8 mouse cellular contexts compared by ENCODE assay signal in genomic region chr9:65550079-65550831, GRCm38 (mm10). TPM values are rescaled to one million over a fixed set of nuclear protein-coding genes. Genes with fewer than 3 reads are reported as not detected.
A peak's percentile ranks its signal among the peaks of the same experiment; 100 is the strongest.
DNase-seq lines count a peak whose midpoint lies in the region; ATAC-seq and TF ChIP-seq lines count a peak whose summit lies in the region.

No protein-coding gene starts in this region.

- no peaks in the 10 kb centered on the region for H3K9me3 ChIP-seq in forebrain, postnatal 0 days (ENCODE audit: low read length)
- no peaks in the 10 kb centered on the region for H3K9me3 ChIP-seq in forebrain, embryonic 15.5 days
- no peaks in the 10 kb centered on the region for H3K9me3 ChIP-seq in neural tube, embryonic 11.5 days (ENCODE audit: control insufficient read depth, low read length)
- H3K9me3 ChIP-seq in intestine, embryonic 16.5 days (ENCODE audit: control insufficient read depth, low read length) = no peaks in the 10 kb centered on the region
- no peaks in the 10 kb centered on the region for H3K9me3 ChIP-seq in stomach, embryonic 14.5 days (ENCODE audit: control insufficient read depth, low read depth, low read length)

- DNase-seq in forebrain, postnatal 0 days = peak; percentile 21
- DNase-seq in neural tube, embryonic 11.5 days (ENCODE audit: low spot score) = no peak
- DNase-seq in neural tube, embryonic 10.5 days (ENCODE audit: extremely low spot score, low spot score) = no peak
- no peak for DNase-seq in left cerebral cortex, adult 18-20 months (ENCODE audit: low spot score in 2 of 2)
- no peak for DNase-seq in testis, postnatal 14 days (ENCODE audit: low spot score)

- WGBS in forebrain, postnatal 0 days = 26% methylated on average over 7 of the region's 7 CpGs
- WGBS in forebrain, embryonic 15.5 days = 24% methylated on average over 7 of the region's 7 CpGs
- 41% methylated on average over 7 of the region's 7 CpGs for WGBS in neural tube, embryonic 11.5 days
- 31% methylated on average over 7 of the region's 7 CpGs for WGBS in intestine, embryonic 16.5 days
- WGBS in stomach, embryonic 14.5 days = 20% methylated on average over 7 of the region's 7 CpGs

- H3K36me3 ChIP-seq in forebrain, postnatal 0 days (ENCODE audit: insufficient read depth) = no peaks in the 10 kb centered on the region
- H3K36me3 ChIP-seq in forebrain, embryonic 15.5 days = no peaks in the 10 kb centered on the region
- no peaks in the 10 kb centered on the region for H3K36me3 ChIP-seq in neural tube, embryonic 11.5 days (ENCODE audit: control insufficient read depth, insufficient read depth, low read length)
- no peaks in the 10 kb centered on the region for H3K36me3 ChIP-seq in intestine, embryonic 16.5 days (ENCODE audit: control insufficient read depth, insufficient read depth, low read length)
- no peaks in the 10 kb centered on the region; the same call in 1 of the 2 replicates for H3K36me3 ChIP-seq in stomach, embryonic 14.5 days (ENCODE audit: control insufficient read depth, insufficient read depth, low read length)

- no peak overlapping the region for H3K27ac ChIP-seq in forebrain, postnatal 0 days (ENCODE audit: low read depth, low read length)
- H3K27ac ChIP-seq in forebrain, embryonic 15.5 days (replicated peaks) = no peak overlapping the region; the same call in 1 of the 2 replicates
- 0 out of 2 replicates have a peak overlapping the region, but pooled peaks have one; percentile 1 for H3K27ac ChIP-seq in neural tube, embryonic 11.5 days (ENCODE audit: low read depth, low read length)
- peak overlapping the region; percentile 90 for H3K27ac ChIP-seq in intestine, embryonic 16.5 days (ENCODE audit: low read length)
- H3K27ac ChIP-seq in stomach, embryonic 14.5 days (ENCODE audit: low read length) = peak overlapping the region; percentile 92

- H3K4me3 ChIP-seq in forebrain, postnatal 0 days (ENCODE audit: low read depth, low read length) = no peak overlapping the region
- H3K4me3 ChIP-seq in forebrain, embryonic 15.5 days = no peak overlapping the region
- no peak overlapping the region for H3K4me3 ChIP-seq in neural tube, embryonic 11.5 days (ENCODE audit: low read depth, low read length)
- no peak overlapping the region for H3K4me3 ChIP-seq in intestine, embryonic 16.5 days (ENCODE audit: low read length)
- no peak overlapping the region for H3K4me3 ChIP-seq in stomach, embryonic 14.5 days (ENCODE audit: low read depth, low read length)

- H3K4me2 ChIP-seq in forebrain, postnatal 0 days (ENCODE audit: low read depth) = no peak overlapping the region
- H3K4me2 ChIP-seq in forebrain, embryonic 15.5 days (replicated peaks) = no peak overlapping the region
- H3K4me2 ChIP-seq in neural tube, embryonic 11.5 days (ENCODE audit: low read depth) = no peak overlapping the region
- no peak overlapping the region for H3K4me2 ChIP-seq in intestine, embryonic 16.5 days (ENCODE audit: low read depth, low read length)
- H3K4me2 ChIP-seq in stomach, embryonic 14.5 days (replicated peaks; ENCODE audit: low read depth, low read length) = no peak overlapping the region

- H3K27me3 ChIP-seq in forebrain, postnatal 0 days (ENCODE audit: insufficient read depth, low read length) = no peaks in the 10 kb centered on the region
- H3K27me3 ChIP-seq in forebrain, embryonic 15.5 days = no peaks in the 10 kb centered on the region
- no peaks in the 10 kb centered on the region for H3K27me3 ChIP-seq in neural tube, embryonic 11.5 days (ENCODE audit: control insufficient read depth, insufficient read depth, low read length)
- no peaks in the 10 kb centered on the region for H3K27me3 ChIP-seq in intestine, embryonic 16.5 days (replicated peaks; ENCODE audit: control insufficient read depth, insufficient read depth, low read length)
- H3K27me3 ChIP-seq in stomach, embryonic 14.5 days (ENCODE audit: control insufficient read depth, insufficient read depth, low read length) = no peaks in the 10 kb centered on the region

- ATAC-seq in forebrain, postnatal 0 days = peak; percentile 16; the same call in 1 of the 2 replicates
- ATAC-seq in forebrain, embryonic 15.5 days (replicated peaks) = no peak
- ATAC-seq in neural tube, embryonic 11.5 days (ENCODE audit: insufficient read depth, low FRiP score, low TSS enrichment) = no peak
- ATAC-seq in intestine, embryonic 16.5 days = no peak
- ATAC-seq in stomach, embryonic 14.5 days (ENCODE audit: insufficient number of reproducible peaks, insufficient read depth, low FRiP score, low read depth) = no peak

- H3K4me1 ChIP-seq in forebrain, postnatal 0 days (ENCODE audit: insufficient read depth) = no peaks in the 10 kb centered on the region
- H3K4me1 ChIP-seq in forebrain, embryonic 15.5 days = 0 out of 2 replicates have a peak, but pooled peaks cover 4% of the 10 kb centered on the region
- H3K4me1 ChIP-seq in neural tube, embryonic 11.5 days (ENCODE audit: control insufficient read depth, insufficient read depth, low read length) = peaks cover 27% of the 10 kb centered on the region
- peaks cover 27% of the 10 kb centered on the region for H3K4me1 ChIP-seq in intestine, embryonic 16.5 days (ENCODE audit: control insufficient read depth, insufficient read depth, low read length)
- H3K4me1 ChIP-seq in stomach, embryonic 14.5 days (ENCODE audit: control insufficient read depth, insufficient read depth, low read length) = peaks cover 39% of the 10 kb centered on the region

- no peak overlapping the region for H3K9ac ChIP-seq in forebrain, postnatal 0 days
- no peak overlapping the region for H3K9ac ChIP-seq in forebrain, embryonic 15.5 days (replicated peaks)
- H3K9ac ChIP-seq in neural tube, embryonic 11.5 days (ENCODE audit: low read length) = no peak overlapping the region
- H3K9ac ChIP-seq in intestine, embryonic 16.5 days (ENCODE audit: low read depth, low read length) = no peak overlapping the region
- no peak overlapping the region for H3K9ac ChIP-seq in stomach, embryonic 14.5 days (replicated peaks; ENCODE audit: low read depth, low read length)

- TF ChIP-seq CTCF in forebrain, postnatal 0 days (IDR thresholded peaks at IDR 0.05; ENCODE audit: low read depth) = no peak

RNA-seq across cellular contexts. Expression of gene Plekho2, which starts 29.6 kb away (rescaled TPM):
- total RNA-seq in forebrain, postnatal 0 days (2014; rRNA removed) = 5.2 and 5.4 TPM in 2 replicates
- polyA plus RNA-seq in forebrain, postnatal 0 days (2015; fragmentation: Nextera tagmentation; extraction: Ambion mirVana) = 3.1 and 4.0 TPM in 2 replicates
- 5.1 and 5.2 TPM in 2 replicates for polyA plus RNA-seq in forebrain, embryonic 15.5 days (2015; fragmentation: Nextera tagmentation; extraction: Ambion mirVana)
- polyA plus RNA-seq in neural tube, embryonic 11.5 days (2014; fragmentation: Nextera tagmentation; extraction: Ambion mirVana) = 10.5 and 13.3 TPM in 2 replicates
- polyA plus RNA-seq in intestine, embryonic 16.5 days (2015; fragmentation: Nextera tagmentation; extraction: Ambion mirVana) = 11.3 and 11.9 TPM in 2 replicates
- polyA plus RNA-seq in stomach, embryonic 14.5 days (2014; fragmentation: Nextera tagmentation; extraction: Ambion mirVana) = 17.2 and 21.2 TPM in 2 replicates
- 10 to 100 TPM; 11.6 to 18.2 TPM for total RNA-seq in left cerebral cortex, adult 18-20 months (2021)

RNA-seq across cellular contexts. Expression of gene Ankdd1a, which starts 30.3 kb away (rescaled TPM):
- 3.3 TPM in 2 replicates for total RNA-seq in forebrain, postnatal 0 days (2014; rRNA removed)
- polyA plus RNA-seq in forebrain, postnatal 0 days (2015; fragmentation: Nextera tagmentation; extraction: Ambion mirVana) = 0.25 and 0.50 TPM in 2 replicates
- 0.23 and 0.26 TPM in 2 replicates for polyA plus RNA-seq in forebrain, embryonic 15.5 days (2015; fragmentation: Nextera tagmentation; extraction: Ambion mirVana)
- polyA plus RNA-seq in neural tube, embryonic 11.5 days (2014; fragmentation: Nextera tagmentation; extraction: Ambion mirVana) = 0.21 TPM in 1 of 2 replicates, not detected in the other
- polyA plus RNA-seq in intestine, embryonic 16.5 days (2015; fragmentation: Nextera tagmentation; extraction: Ambion mirVana) = not detected in 2 replicates
- polyA plus RNA-seq in stomach, embryonic 14.5 days (2014; fragmentation: Nextera tagmentation; extraction: Ambion mirVana) = not detected in 2 replicates
- total RNA-seq in left cerebral cortex, adult 18-20 months (2021) = 1 to 10 TPM; 2.3 to 3.7 TPM

RNA-seq across cellular contexts. Expression of gene Pif1, which starts 36.7 kb away (rescaled TPM):
- total RNA-seq in forebrain, postnatal 0 days (2014; rRNA removed) = 1.5 and 3.7 TPM in 2 replicates
- polyA plus RNA-seq in forebrain, postnatal 0 days (2015; fragmentation: Nextera tagmentation; extraction: Ambion mirVana) = 0.75 and 1.0 TPM in 2 replicates
- polyA plus RNA-seq in forebrain, embryonic 15.5 days (2015; fragmentation: Nextera tagmentation; extraction: Ambion mirVana) = 11.8 and 12.4 TPM in 2 replicates
- polyA plus RNA-seq in neural tube, embryonic 11.5 days (2014; fragmentation: Nextera tagmentation; extraction: Ambion mirVana) = 10.2 and 11.1 TPM in 2 replicates
- polyA plus RNA-seq in intestine, embryonic 16.5 days (2015; fragmentation: Nextera tagmentation; extraction: Ambion mirVana) = 7.6 and 9.0 TPM in 2 replicates
- polyA plus RNA-seq in stomach, embryonic 14.5 days (2014; fragmentation: Nextera tagmentation; extraction: Ambion mirVana) = 9.9 and 11.0 TPM in 2 replicates
- total RNA-seq in left cerebral cortex, adult 18-20 months (2021) = under 1 TPM; 0.45 to 0.46 TPM

Comparison
In these comparisons a context has a peak if more than half of its experiments do, and no peak if none do; other contexts are left out.
1. H3K27ac ChIP-seq: peak in neural tube, embryonic 11.5 days (single experiment), intestine, embryonic 16.5 days (single experiment) and stomach, embryonic 14.5 days (single experiment); none in forebrain, postnatal 0 days (single experiment) and forebrain, embryonic 15.5 days (single experiment).